Mouse (Mus musculus): Measurements from ENCODE around the gene Krt14.
"Not testable (repeated sequence)": the region's sequence is repeated elsewhere in the genome, so short reads cannot be mapped to it uniquely, and the experiment has no call there.

DNA sequence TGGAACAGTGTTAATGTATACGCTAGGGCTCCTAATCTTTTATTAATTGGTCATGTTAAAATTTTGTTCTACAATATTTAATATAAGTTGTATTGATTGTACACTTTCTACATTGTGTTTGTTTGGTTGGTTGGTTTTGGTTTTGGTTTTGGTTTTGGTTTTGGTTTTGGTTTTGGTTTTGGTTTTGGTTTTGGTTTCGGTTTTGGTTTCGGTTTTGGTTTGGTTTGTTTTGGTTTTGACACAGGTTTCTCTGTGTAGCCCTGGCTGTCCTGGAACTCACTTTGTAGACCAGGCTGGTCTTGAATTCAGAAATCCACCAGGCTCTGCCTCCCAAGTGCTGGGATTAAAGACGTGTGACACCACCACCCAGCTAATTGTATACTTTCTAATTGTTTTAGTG is 32.9 kb upstream of the Krt14 start:
- TF ChIP-seq GATA1 (IDR thresholded peaks at IDR 0.05; ENCODE audit: low read depth, low read length); USF1 (IDR thresholded peaks at IDR 0.05; ENCODE audit: low read depth, low read length); EP300 (IDR thresholded peaks at IDR 0.05; ENCODE audit: low read depth in 1 of 2, low read length in 2 of 2); POLR2AphosphoS2 (IDR thresholded peaks at IDR 0.05; ENCODE audit: low read length); CTCF (IDR thresholded peaks at IDR 0.05 in 2 of 3, conservative IDR thresholded peaks at IDR 0.05 in 1 of 3; ENCODE audit: control insufficient read depth in 1 of 3, insufficient read depth in 1 of 3, low read depth in 2 of 3, low read length in 3 of 3, poor library complexity in 1 of 3, severe bottlenecking in 1 of 3); POLR2A (IDR thresholded peaks at IDR 0.05; ENCODE audit: control insufficient read depth in 1 of 2, insufficient read depth in 1 of 2, low read depth in 1 of 2, low read length in 2 of 2, poor library complexity in 1 of 2); MAZ (IDR thresholded peaks at IDR 0.05; ENCODE audit: low read depth, low read length); TAL1 (IDR thresholded peaks at IDR 0.05; ENCODE audit: low read length); ZKSCAN1 (IDR thresholded peaks at IDR 0.05; ENCODE audit: low read depth, low read length); RAD21 (IDR thresholded peaks at IDR 0.05; ENCODE audit: low read depth, low read length); USF2 (IDR thresholded peaks at IDR 0.05; ENCODE audit: borderline replicate concordance in 1 of 2, insufficient read depth in 1 of 2, low read depth in 1 of 2, low read length in 2 of 2); SMC3 (IDR thresholded peaks at IDR 0.05; ENCODE audit: low read depth, low read length); POLR2AphosphoS5 (IDR thresholded peaks at IDR 0.05; ENCODE audit: borderline replicate concordance, low read depth, low read length); E2F4 (IDR thresholded peaks at IDR 0.05; ENCODE audit: borderline replicate concordance, low read depth, low read length): not testable (repeated sequence)

Measured in MEL (cell line).